Mouse (Mus musculus) embryonic facial prominence, embryonic 12.5 days (tissue): ENCODE measurements at regions not wholly inside any gene's neighbourhood (a gene's known extent, or its start where the extent isn't known, plus 50 kb on each side); places are given as distances from the start of the nearest gene placed in this dataset.

Experiments
- ATAC-seq: fragments of 200-750 bp; cut with Nextera tagmentation; 2 replicates; pipeline ENCODE4 v1.8.0; 2017; ENCODE audit not compliant: insufficient number of reproducible peaks, insufficient read depth, low FRiP score, low TSS enrichment
- H3K27ac ChIP-seq: fragments of 300-500 bp; sonication (generic); 2 replicates; pipeline ENCODE4 v1.5.1; 2016; ENCODE audit warnings: mild to moderate bottlenecking
- H3K27me3 ChIP-seq: fragments of 300-500 bp; sonication (generic); 2 replicates; pipeline ENCODE4 v1.6.1; 2016; ENCODE audit warnings: mild to moderate bottlenecking, moderate library complexity
- H3K36me3 ChIP-seq: fragments of 300-500 bp; sonication (generic); 2 replicates; pipeline ENCODE4 v1.6.1; 2016; ENCODE audit warnings: mild to moderate bottlenecking
- H3K4me1 ChIP-seq: fragments of 300-500 bp; sonication (generic); 2 replicates; pipeline ENCODE4 v1.6.1; 2016
- H3K4me2 ChIP-seq: fragments of 300-500 bp; sonication (generic); replicated peaks from 2 replicates; pipeline ENCODE4 v1.6.1; 2016; ENCODE audit warnings: mild to moderate bottlenecking, moderate library complexity
- H3K4me3 ChIP-seq: fragments of 300-500 bp; sonication (generic); 2 replicates; pipeline ENCODE4 v1.5.1; 2016; ENCODE audit warnings: mild to moderate bottlenecking
- H3K9ac ChIP-seq: fragments of 300-500 bp; sonication (generic); 2 replicates; pipeline ENCODE4 v1.6.1; 2016; ENCODE audit warnings: mild to moderate bottlenecking, moderate library complexity
- H3K9me3 ChIP-seq: fragments of 300-500 bp; sonication (generic); 2 replicates; pipeline ENCODE4 v1.6.1; 2016; ENCODE audit warnings: mild to moderate bottlenecking, moderate library complexity
- whole genome bisulfite sequencing: fragments of 180-500 bp; shearing (Covaris S2); methylation state at CpG from one replicate; pipeline ENCODE4 v1.1.7; 2016; 5-methylcytosine and 5-hydroxymethylcytosine counted together

DNA sequence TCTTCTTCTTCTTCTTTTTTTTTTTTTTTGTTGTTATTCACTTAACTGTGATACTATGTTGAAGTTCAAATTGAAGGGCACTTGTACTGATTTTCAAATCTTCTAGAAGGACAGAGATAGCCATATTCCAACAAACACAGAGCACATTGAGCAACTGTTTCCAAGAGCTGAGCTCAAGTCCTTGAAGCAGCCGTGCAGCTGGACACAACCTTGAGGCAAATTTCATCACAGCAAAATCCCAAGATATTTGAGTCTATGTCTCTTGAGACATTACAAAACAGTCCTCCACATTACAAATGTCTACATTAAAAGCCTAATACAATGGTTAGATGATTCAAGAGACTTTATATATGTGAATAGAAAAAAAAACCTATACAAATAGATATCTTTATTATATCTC lies 141.9 kb downstream of the Gja1 start:
- no peaks in the 10 kb centered on the region for H3K4me1 ChIP-seq
- no peak overlapping the region for H3K9ac ChIP-seq
- H3K9me3 ChIP-seq = no peaks in the 10 kb centered on the region
- no peaks in the 10 kb centered on the region for H3K27me3 ChIP-seq
- H3K4me2 ChIP-seq = no peak overlapping the region
- WGBS = 82% methylated on average over 1 of the region's 1 CpGs
- no peak for ATAC-seq
- H3K27ac ChIP-seq = no peak overlapping the region
- H3K4me3 ChIP-seq = no peak overlapping the region
- H3K36me3 ChIP-seq = no peaks in the 10 kb centered on the region

DNA sequence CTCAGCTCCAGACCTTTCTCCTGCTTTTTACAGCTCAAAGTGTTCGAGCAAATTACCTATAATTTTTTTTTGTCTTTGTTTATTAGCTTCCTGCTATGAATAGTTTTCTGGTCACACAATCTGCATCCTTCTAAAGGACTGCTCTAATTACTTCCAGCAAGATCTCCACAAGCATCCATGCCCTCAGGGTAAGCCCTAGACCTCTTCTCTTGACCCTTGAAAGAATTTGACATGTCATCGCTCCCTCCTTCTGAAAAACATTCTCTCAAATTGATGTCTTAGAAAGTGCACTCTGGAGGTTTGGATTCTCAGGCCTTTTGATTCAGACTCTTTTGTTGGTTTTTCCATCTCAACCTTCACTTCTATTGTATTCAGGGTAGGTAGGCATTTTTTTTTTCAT lies 148.7 kb downstream of the Gja1 start:
- Histone ChIP-seq H3K4me1 (no peaks in the 10 kb centered on the region), H3K27me3 (no peaks in the 10 kb centered on the region), H3K36me3 (no peaks in the 10 kb centered on the region), H3K4me3 (no peak overlapping the region), H3K9me3 (no peaks in the 10 kb centered on the region), H3K4me2 (no peak overlapping the region), H3K9ac (no peak overlapping the region), H3K27ac (no peak overlapping the region)
- no peak for ATAC-seq
- WGBS = 19% methylated on average over 2 of the region's 2 CpGs

DNA sequence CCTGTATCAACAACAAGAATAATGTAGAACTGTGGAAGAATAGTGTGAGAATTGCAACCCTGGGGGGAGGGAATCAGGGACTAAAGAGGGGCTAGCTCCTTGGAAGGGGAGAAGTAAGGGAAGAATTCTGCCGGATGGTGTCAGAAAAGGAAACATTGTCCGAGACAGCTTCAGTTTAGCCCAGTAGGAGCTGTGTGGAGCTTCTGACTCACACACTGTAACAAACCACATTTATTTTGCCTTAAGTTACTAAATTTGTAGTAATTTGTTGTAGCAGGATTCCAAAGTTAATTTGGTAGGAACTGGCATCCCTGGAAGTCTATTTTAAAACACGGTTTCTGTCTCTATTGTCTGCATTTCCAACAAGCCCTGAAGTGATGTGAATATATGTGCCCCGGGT lies 160.0 kb downstream of the Gja1 start:
- Histone ChIP-seq H3K9ac (no peak overlapping the region), H3K9me3 (no peaks in the 10 kb centered on the region), H3K4me2 (no peak overlapping the region), H3K36me3 (no peaks in the 10 kb centered on the region), H3K27me3 (no peaks in the 10 kb centered on the region), H3K4me1 (no peaks in the 10 kb centered on the region; the same call in 1 of the 2 replicates), H3K27ac (no peak overlapping the region), H3K4me3 (no peak overlapping the region)
- no peak for ATAC-seq
- WGBS = 44% methylated on average over 4 of the region's 4 CpGs

DNA sequence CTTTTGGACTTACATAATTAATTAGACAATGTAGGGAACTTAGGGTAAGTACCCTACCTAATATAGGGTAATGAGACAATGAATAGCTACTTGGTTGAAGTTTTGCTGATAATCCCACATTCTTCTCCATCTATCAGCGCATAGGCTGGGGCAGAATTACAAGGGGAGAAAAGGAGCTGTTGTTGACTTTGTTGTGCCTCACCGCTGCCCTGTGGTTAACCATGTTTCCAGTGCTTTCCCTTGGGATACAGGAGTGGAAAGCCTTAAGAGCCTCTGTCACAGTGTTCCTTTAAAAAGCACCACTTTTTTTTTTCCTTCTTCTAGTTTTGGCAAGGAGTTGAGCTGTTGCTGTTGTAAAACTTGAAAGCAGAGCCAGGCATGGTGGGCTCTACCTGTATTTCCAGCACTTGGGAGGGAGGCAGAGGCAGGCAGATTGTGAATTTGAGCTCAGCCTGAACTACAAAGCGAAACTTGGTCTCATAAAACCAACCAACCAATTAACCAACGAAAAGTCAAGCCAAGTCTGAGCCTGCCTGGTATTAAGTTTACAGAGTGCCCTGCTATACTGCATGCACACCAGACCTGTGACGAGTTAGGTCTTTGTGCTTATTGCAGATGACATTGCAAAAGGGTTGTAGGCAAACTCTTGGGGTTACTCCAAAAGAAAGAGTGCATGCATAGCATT lies 162.8 kb downstream of the Gja1 start:
- Histone ChIP-seq H3K4me1 (no peaks in the 10 kb centered on the region; the same call in 1 of the 2 replicates), H3K9ac (no peak overlapping the region), H3K4me2 (no peak overlapping the region), H3K4me3 (no peak overlapping the region), H3K36me3 (no peaks in the 10 kb centered on the region), H3K9me3 (no peaks in the 10 kb centered on the region), H3K27ac (no peak overlapping the region), H3K27me3 (no peaks in the 10 kb centered on the region)
- no peak for ATAC-seq
- 79% methylated on average over 5 of the region's 5 CpGs for WGBS

DNA sequence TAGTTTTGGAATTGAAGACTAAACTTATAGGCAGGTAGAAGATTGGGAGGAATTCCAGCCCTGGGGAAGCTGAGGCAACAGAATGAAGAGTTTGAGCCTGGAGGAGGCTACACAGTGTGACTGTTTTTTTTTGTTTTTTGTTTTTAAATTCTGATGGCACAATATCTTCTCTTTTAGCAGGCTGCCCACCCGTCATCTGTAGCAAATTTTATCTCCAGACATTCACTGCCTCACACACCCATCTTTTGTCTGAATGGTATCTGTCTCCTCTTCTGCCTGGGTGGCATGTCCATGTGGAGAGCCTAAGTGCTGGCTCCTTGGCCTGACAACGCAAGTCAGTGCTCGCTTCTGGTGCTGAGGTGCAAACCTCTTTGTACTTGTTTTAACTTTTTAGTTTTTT lies 165.0 kb downstream of the Gja1 start:
- Histone ChIP-seq H3K4me3 (no peak overlapping the region), H3K27ac (no peak overlapping the region), H3K9me3 (no peaks in the 10 kb centered on the region), H3K27me3 (no peaks in the 10 kb centered on the region), H3K4me2 (no peak overlapping the region), H3K4me1 (no peaks in the 10 kb centered on the region), H3K9ac (no peak overlapping the region), H3K36me3 (no peaks in the 10 kb centered on the region)
- WGBS = 72% methylated on average over 3 of the region's 3 CpGs
- no peak for ATAC-seq

DNA sequence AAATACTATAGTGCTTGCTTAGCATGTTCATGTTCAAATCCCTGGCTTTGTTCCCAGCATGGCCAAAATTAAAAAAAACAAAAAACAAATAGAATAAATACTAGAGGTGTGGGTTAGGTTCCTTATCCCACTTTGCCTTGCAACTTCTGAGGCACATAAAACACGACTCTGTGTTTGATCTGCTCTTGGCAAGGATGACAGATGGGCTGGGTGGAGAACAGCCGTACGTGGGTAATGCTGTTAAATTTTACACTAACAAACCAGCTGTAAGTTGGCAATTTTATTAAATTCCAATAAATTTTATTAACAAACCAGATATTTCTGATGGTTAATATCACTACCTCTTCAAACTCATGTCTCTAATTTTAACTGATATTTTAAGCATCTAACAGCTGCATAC lies 168.9 kb downstream of the Gja1 start:
- Histone ChIP-seq H3K36me3 (no peaks in the 10 kb centered on the region), H3K9ac (no peak overlapping the region), H3K27ac (no peak overlapping the region), H3K27me3 (no peaks in the 10 kb centered on the region), H3K9me3 (no peaks in the 10 kb centered on the region), H3K4me1 (no peaks in the 10 kb centered on the region), H3K4me3 (no peak overlapping the region), H3K4me2 (no peak overlapping the region)
- 75% methylated on average over 3 of the region's 3 CpGs for WGBS
- ATAC-seq = no peak

DNA sequence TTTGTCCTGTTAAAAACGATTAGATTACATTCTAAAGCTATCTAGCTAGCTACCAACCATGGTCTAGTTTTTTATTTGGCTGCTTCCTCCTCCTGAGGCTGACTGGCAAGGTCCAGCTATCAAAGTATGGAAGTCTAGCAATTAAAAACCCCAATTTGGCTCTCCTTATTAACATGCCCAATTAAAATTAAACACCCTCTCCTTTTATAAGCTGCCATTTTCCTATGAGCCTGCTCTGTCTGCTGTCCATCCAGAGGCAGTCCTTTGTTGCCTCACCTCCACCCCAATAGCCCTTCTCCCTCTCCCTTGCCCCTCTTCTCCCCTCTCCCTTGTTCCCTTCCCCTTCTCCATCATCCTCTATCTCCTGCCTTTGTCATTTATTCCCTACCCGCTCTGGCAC lies 169.7 kb downstream of the Gja1 start:
- no peaks in the 10 kb centered on the region for H3K27me3 ChIP-seq
- no peak overlapping the region for H3K4me2 ChIP-seq
- H3K27ac ChIP-seq = no peak overlapping the region
- no peaks in the 10 kb centered on the region for H3K9me3 ChIP-seq
- H3K4me3 ChIP-seq = no peak overlapping the region
- H3K36me3 ChIP-seq = no peaks in the 10 kb centered on the region
- WGBS = 69% methylated on average over 2 of the region's 2 CpGs
- ATAC-seq = no peak
- H3K4me1 ChIP-seq = no peaks in the 10 kb centered on the region
- H3K9ac ChIP-seq = no peak overlapping the region

DNA sequence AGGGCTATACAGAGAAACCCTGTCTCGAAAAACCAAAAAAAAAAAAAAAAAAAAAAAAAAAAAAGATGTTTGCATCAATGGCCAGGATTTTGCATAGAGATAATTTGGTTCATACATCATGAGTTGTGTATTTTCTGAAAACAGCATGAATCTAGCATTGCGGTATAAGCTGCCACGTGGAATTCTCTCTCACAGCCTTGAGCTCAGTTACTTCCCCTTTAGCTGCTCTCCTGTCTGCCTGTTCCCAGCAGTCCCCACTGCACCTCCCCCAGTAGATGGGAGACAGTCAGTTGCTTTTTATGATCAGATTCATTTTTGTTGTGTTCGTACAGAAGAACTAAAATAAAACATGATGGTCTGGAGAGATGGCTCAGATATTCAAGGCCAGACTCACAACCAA lies 170.7 kb downstream of the Gja1 start:
- Histone ChIP-seq H3K4me2 (no peak overlapping the region), H3K27me3 (no peaks in the 10 kb centered on the region), H3K4me3 (no peak overlapping the region), H3K9me3 (no peaks in the 10 kb centered on the region), H3K4me1 (no peaks in the 10 kb centered on the region), H3K36me3 (no peaks in the 10 kb centered on the region), H3K9ac (no peak overlapping the region), H3K27ac (no peak overlapping the region)
- 76% methylated on average over 3 of the region's 4 CpGs for whole genome bisulfite sequencing
- ATAC-seq = no peak

DNA sequence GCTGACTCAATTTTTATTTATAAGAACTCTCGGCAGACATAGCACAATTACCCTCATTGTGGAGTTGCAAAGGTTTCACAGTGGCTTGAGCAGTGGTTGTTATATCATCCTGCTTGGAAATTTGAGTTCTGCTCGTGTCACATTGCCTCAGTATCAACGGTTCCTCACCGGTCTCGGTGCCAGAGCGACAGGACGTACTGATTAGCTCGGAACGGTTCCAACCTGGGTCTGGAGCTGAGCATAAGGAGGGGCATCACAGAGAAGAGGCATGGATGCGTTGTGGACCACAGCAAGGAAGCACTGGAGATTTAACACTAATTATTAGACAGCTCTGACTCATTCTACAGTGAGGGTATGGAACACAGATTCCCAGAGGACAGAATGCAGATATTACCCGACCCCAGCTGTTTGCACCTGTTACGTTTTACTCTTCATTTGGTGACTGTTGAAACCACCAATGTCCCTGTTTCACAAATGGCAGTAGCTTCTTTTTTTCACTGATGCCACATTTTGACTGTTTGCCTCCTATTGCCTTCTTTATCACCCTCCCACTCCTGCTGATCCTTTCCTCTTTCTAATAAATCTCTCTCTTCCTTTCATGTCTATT lies 189.8 kb downstream of the Gja1 start:
- Histone ChIP-seq H3K9me3 (no peaks in the 10 kb centered on the region), H3K4me1 (no peaks in the 10 kb centered on the region), H3K36me3 (no peaks in the 10 kb centered on the region), H3K4me2 (no peak overlapping the region), H3K4me3 (no peak overlapping the region), H3K9ac (no peak overlapping the region), H3K27ac (no peak overlapping the region), H3K27me3 (no peaks in the 10 kb centered on the region)
- ATAC-seq = no peak
- 86% methylated on average over 12 of the region's 12 CpGs for WGBS

DNA sequence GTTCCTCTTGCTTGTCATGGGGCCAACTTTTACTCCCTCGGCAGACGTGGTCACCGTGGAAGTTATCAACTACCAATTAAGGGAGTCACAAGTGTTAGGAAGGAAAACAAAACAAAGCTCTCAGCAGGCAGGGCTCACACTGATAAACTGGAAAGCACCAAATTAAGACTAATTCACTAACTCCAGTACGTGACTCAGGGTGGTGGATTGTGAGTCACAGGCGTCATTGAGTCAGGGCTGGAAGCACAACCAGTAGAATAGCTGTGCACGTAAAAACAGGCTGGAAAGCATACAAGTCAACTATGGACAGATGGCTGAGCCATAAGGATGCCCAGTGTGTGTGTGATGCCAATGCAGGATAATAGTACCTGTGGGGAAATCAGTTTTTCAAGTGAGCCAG lies 204.9 kb downstream of the Gja1 start:
- Histone ChIP-seq H3K9me3 (no peaks in the 10 kb centered on the region), H3K4me3 (no peak overlapping the region), H3K36me3 (no peaks in the 10 kb centered on the region), H3K27ac (no peak overlapping the region), H3K4me1 (no peaks in the 10 kb centered on the region), H3K27me3 (no peaks in the 10 kb centered on the region), H3K4me2 (no peak overlapping the region), H3K9ac (no peak overlapping the region)
- 60% methylated on average over 6 of the region's 6 CpGs for WGBS
- no peak for ATAC-seq

DNA sequence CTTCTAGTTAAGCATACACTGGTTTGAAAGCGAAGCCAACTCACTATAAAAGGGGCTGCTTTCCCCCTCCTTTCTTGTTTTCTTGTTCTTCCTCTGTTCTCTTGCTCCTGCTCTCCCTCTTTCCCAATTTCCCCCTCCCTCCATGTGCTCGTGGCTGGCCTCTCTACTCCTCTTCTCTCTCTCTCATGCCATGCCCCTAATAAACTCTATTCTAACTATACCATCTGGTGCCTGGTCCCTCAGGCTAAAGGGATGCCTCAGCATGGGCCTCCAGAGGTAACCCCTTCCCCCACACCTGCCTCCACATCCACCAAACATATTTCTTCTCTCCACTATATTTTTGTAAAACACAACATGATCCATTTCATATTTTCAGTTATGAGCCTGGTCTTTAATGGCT lies 210.1 kb downstream of the Gja1 start:
- Histone ChIP-seq H3K36me3 (no peaks in the 10 kb centered on the region), H3K27me3 (no peaks in the 10 kb centered on the region), H3K9ac (no peak overlapping the region), H3K9me3 (no peaks in the 10 kb centered on the region), H3K4me3 (no peak overlapping the region), H3K27ac (no peak overlapping the region), H3K4me1 (no peaks in the 10 kb centered on the region), H3K4me2 (no peak overlapping the region)
- 50% methylated on average over 2 of the region's 2 CpGs for WGBS
- ATAC-seq = no peak

DNA sequence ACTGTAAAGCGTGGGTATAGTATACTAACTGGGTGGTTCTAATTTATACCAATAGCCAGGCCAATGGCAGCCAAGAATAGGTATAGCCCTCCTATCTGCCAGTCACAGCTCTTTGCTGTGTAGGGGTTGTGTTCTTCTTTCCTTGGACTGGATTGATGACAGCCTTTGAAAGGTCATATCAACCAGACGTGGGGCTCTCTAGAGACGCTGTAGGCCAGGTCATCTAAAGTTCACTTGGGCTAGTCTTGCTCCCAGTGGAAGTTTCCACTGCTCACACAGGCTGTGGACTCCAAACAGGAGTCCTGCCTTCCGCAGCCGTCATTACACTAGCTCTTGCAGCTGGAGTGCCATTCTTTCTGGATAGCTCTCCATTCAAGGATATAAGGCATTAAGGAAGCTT lies 220.3 kb downstream of the Gja1 start:
- WGBS = 58% methylated on average over 5 of the region's 5 CpGs
- H3K9me3 ChIP-seq = no peaks in the 10 kb centered on the region
- no peak overlapping the region for H3K4me2 ChIP-seq
- no peak overlapping the region for H3K9ac ChIP-seq
- no peaks in the 10 kb centered on the region for H3K27me3 ChIP-seq
- H3K36me3 ChIP-seq = no peaks in the 10 kb centered on the region
- ATAC-seq = no peak; the same call in 1 of the 2 replicates
- H3K4me3 ChIP-seq = no peak overlapping the region
- H3K27ac ChIP-seq = no peak overlapping the region
- no peaks in the 10 kb centered on the region for H3K4me1 ChIP-seq
